Mouse (Mus musculus): ENCODE measurements around the gene Katnal1.

The Katnal1 gene

DNA sequence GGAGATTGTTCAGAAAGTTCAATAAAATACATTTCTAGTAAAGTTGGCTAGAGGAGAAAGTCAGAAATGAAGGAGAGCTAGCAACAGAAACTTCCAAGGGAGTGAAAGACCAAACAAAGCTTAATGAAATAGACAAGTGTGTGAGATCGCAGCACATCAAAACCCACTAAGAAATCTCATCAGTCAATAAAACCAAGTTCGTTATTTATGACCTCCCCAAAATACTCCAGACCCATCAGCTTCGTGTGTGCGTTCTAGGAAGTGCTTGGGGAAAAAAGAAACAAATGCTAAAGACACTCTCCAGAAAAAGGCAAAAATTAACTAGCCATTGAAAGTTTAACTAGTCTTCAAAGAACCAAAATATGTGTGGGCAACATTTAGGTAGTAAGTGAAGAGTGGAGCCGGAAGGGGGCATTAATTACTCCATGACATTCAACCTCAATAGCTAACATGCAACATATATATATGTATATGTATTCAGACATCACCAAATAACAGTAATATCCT is 1.4 kb downstream of the Katnal1 start:
- no peak for DNase-seq (ENCODE audit: low spot score)

DNA sequence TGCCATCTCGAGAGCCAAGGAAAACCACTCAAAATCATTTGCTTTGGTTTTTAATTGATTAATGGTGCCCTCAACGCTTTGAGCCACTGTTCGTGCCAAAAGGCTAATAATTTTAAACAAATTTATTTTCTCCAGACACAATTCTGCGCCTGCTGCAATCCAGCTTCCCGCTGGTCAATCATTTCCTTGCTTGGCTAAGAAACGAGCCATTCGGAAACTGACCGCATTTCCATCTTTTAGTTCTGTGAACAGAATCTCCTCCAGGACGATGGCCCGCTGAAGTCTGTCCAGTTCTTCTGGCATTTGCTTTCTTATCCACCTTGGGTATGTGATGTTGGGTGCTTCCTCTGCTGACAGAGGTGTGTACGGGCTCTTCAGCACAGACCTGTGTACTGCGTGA is 4.5 kb downstream of the Katnal1 start:
- DNase-seq (ENCODE audit: low spot score) = no peak

DNA sequence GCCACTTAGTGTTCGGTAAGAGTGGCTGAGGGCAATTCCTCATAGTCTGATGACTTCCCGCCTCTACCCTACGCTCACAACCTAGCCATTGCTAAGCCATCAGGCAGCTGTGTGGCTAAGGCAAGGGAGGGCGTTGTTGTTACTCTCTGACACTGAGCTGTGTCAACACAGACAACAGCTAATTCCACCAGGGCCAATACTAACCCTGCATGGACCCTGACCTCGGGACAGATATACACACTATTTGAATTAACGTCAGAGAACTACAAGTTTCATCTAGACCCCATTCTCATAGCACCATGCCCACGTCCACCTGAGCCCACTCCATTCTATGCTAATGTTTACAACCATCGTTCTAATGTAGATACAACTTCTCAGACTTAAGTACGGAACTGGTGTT is 5.1 kb downstream of the Katnal1 start:
- DNase-seq (ENCODE audit: low spot score) = peak; percentile 58

DNA sequence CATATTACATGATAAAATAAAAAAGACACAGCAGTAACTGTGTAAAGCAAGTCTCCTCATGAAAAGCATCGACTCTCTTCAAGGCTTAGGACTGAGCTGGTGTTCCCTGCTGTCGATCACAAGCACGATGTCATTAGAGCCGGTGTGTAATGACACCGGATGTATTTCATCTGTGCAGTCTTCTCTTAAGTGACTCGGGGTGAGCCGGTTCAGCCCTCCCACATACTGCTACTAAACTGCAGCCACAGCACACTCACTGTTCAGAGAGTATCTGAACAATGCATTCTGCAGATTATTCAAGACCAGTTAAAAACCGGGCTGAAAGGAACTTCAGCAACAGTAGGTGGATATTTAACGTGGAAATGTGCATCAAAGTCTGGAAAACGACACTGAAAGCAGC is 5.7 kb downstream of the Katnal1 start:
- no peak for DNase-seq (ENCODE audit: low spot score)

DNA sequence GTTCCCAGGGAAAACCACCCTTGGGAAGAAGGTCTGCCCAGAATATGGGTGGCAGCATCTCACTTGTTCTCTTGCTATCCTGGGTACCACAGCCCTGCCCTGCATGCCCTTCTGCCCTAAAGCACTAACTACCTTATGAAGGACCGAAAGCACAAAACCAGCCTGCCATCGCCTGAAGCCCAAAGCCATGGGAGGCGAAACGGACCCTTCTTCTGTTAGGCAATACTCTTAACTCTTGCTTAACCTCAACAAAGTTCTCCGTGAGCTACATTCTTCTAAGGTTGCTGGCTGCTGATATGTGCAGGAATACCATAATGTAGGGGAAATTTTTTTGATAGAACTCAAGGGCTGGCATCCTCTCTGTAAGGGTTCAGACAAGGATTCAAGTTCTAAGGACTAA is 6.3 kb downstream of the Katnal1 start:
- DNase-seq (ENCODE audit: low spot score) = no peak

DNA sequence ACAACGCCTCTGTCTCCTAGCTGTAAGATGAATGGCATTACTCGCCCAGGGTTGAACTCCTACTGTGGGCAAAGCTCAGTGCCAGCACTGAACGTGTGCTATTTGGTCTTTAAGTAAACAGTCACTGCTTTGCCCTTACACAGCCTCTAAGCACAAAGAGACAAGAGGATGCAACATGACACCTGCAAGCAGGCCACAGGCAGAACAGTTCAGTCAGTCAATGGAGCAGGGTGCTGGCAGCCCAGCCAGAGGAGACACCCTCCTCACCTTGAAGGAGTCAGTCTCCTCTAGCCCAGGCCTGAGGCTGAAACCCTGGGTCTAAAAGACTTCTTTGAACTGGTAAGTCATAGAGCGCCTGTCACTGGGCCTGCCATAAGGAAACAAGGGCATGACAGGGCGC is 11.1 kb downstream of the Katnal1 start:
- no peak for DNase-seq (ENCODE audit: low spot score)

DNA sequence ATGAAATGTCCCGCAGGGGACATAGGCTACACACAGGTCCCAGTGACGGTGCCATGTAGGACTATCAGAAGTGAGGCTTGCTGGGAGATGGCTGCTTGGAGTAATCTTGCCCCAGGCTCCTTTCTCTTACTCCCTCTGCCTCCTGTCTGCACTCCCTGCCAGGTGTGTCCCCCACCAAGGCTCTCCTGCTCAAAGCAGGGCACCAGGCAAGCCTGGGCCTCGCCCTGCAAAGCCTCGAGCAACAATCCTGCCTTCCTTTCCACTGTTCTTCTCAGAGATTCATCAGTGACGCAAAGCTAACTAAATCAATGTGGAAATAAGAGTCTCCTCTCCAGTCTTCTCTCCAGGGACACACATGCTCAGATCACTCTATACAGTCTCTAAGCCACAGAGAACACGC is 12.3 kb downstream of the Katnal1 start:
- DNase-seq (ENCODE audit: low spot score) = no peak

DNA sequence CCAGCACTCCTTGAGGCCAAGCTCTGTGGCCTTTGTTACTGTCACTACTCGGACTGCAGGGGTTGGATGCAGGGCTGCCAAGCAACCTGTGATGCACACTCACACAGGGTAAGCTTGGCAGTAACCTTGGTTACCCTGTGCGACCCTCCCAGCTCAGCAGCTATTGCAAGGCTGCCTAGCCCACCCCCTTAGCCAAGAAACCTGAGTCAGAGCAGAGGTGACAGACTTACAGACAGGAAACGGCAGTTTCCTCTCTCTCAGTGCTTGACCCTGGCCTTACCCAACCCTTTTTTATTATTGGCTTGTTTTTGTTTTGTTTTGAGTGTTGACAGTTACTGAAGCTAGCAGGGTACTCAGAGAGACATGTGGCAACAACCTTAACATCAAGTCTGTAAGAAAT is 16.9 kb downstream of the Katnal1 start:
- DNase-seq (ENCODE audit: low spot score) = no peak

DNA sequence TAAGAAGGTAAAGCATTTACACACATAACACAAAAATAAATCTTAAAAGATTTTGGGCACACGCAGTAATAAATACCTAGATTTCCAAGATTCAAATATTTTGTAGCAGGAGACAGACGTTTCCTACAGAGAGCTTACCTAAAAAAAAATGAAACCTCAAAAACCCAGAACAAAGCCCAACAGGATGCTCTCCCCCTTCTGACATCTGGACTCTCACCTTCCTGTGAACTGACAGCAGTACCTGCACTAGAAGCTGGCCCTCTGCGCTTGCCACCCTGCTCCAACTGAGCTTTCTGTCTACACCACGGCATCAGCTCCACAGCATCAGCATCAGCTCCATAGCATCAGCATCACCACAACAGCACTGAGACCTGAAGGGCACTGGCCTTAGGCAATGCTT is 19.1 kb downstream of the Katnal1 start:
- DNase-seq (ENCODE audit: low spot score) = no peak

DNA sequence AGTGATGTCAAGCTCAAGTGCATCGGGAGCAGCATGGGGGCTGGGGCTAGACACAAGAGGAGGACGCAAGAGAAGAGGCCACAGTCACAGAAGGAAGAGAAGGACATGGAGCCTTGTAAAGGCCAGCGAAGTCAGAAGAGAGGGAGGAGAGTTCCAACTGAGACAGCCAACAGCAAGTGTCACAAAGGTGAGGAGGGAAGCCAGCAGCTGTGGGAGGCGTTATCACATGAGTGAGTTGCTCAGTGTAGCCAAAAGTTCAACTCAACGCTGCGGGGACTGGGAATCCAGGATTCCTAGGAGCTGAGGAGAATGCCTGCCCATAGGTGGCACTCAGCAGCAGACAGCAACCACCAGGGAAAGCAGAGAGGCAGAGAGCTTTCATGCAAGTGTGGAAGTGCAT is 19.7 kb downstream of the Katnal1 start:
- peak; percentile 43 for DNase-seq (ENCODE audit: low spot score)

DNA sequence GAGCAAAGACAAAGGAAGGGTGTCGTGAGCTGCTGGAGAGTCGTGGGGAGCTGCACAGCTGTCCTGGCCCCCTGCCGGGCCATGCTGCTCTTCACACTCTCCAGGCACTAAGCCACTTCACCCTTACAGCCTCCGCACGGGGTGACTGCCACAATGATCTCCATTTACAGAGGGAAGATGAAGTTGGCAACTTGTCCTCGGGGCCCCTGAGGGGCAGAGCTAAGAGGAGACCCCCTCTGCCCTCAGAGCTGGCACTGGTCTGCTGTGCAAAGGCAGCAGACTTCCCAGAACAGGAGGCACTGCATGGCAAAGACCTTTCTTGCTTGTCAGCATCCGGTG is 20.1 kb downstream of the Katnal1 start:
- no peak for DNase-seq (ENCODE audit: low spot score)

DNA sequence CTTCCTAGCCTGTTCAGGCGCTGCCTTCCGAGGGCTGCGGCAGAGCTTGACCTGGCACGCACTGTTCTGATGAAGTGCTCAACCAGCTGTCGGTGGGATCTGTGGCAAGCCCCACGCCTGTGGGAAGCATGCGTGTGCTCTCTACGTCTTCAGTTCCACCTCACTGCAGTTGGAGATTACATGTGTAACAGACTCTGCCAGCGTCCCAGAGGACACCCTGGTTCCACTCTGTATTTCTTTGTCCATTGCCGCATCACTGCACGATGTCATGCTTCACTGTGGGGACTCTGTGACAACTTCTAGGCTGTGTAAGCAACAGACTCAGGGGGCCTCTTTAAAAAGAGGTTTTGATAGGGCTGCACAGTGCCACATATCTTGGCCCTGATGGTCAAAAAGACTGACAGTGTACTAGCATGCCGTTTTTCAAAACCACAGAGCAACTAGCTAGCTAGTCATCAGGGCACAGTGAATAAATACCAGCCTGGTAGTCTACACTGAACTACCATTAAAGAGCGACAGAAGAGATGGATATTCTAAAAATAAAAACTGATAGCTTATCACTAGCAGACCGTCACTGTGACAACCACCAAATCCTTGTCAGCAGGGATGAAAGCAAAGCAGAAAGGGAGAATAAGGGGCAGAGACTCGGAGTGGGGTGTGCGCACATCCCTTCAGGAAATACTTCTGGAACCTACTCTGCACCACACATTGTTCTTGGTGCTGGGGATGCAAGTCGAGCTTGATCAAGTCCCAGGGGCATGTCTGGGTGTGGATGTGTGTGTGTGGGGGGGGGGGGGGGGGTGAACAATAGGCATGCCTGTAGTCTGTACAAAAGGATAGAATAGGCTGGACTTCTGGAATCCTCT is 20.7 kb downstream of the Katnal1 start:
- no peak for DNase-seq (ENCODE audit: low spot score)

DNA sequence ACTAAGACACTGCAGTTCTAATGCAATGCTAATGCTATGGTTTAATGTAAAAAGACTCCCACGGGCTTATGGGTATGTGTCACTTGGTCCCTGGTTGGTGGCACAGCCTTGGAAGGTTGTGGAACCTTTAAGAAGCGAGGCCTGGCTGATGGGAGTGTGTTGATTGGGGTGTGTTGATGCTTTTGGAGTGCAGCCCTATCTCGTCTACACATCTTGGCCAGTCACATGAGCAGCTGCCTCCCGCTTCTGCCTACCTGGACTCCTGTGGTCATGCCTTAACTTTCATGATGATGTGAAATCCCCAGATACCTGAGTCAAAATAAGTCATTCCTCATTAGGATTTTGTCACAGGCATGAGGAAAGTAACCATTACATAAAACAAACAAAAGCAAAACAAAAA is 22.8 kb downstream of the Katnal1 start:
- no peak for DNase-seq (ENCODE audit: low spot score)

DNA sequence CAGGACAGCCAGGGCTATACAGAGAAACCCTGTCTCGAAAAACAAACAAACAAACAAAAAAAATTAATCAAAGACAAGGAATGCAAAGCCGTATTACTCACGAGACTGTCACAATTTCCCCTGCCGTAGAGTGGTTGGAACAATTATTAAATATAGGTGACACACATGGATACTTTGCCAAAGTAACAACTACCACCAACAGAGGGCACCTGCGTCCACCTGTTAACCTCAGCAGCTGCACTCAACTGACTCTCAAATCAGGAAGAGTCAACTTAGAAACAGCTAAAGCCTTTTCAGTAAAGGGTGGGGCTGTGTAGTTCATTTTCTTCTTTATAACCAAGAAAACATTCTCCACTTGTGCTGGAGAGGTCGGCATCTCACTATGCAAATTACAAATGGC is 24.3 kb downstream of the Katnal1 start:
- DNase-seq (ENCODE audit: low spot score) = peak; percentile 34

DNA sequence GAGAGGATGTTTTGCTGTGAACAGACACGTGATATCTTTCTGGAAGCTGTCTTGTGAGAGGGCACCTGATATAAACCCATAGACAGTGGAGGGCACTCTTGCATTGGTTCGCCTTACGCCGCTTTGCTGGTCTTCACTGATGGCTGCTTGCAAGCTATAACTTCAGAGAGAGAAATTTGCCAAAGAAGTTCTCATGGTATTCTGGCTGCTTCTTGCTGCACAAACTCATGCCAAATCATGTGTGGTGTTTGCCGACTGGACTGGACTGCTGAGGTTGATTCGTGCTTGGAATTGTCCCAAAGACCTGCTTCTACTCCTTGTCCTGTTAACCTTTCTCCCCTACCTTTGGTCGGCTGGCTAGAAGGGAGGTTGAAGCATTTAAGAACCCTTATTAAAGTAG is 29.8 kb downstream of the Katnal1 start:
- no peak for DNase-seq (ENCODE audit: low spot score)

DNA sequence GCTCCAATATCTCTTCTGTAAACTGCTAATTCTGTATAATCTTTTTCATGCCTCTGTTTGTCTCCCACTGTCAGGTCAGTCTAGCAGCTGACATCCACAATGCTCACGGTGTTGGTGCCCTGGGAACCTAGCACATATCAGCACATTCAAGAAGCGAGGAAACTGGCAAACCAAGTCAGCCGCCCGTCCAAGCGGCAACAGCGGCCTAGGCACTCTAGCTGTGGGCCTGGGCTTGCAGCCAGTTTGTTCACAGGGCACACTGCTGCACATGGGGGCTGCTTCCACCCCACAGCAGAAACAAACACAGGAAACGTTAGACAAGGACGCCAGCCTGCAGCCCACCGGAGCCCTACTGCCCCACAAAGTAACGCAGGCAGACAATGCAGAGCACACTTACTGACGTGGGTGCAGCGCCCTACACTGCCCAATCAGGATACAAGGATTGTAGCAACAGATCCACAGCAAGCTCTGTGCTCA is 31.1 kb downstream of the Katnal1 start:
- DNase-seq (ENCODE audit: low spot score) = no peak

DNA sequence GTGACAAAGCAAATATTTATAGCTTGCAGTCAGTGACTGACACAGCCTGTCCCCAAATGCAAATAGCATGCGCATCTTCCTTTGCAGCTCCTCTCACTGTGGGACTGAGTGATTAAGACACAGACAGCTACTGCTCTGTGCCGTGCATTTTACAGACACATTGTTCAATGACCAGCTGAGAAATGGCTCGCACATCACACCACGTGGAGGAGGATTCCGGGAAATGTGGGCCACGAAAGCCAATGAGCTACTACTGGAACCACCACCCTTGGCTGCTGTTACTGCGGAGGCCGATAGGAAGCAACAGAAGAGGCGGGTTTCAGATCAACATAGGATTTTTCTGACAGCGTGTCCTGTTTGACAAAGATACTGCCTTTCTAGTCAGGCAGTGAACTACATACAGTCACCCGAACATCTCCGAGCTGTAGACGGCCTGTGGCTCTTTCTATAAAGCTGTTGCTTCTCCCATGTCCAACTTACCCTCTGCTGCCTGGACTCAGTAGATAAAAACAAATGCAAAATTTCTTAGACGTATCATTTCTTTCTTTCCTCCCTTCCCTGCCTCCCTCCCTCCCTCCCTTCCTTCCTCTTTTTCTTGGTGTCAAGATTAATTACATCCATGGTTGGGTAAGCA is 31.9 kb downstream of the Katnal1 start:
- DNase-seq (ENCODE audit: low spot score) = no peak

DNA sequence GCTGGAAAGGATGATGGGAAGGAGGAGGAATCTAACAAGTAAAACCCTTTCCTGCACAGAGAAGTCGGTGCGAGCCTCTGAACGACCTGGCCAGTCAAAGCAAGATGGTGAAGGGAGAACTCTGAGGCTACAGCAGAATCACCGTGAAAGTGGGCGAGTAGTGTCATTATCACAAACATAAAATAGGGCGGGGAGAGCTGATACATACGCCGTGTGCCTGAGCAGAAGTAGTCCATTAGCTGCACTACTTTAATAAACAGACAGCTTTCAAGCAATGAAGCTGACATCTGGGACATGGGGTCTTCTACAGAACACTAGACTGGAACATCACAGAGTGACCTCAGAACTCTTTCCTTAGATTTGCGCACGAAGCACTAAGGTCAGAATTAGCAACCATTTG is 32.6 kb downstream of the Katnal1 start:
- no peak for DNase-seq (ENCODE audit: low spot score)

DNA sequence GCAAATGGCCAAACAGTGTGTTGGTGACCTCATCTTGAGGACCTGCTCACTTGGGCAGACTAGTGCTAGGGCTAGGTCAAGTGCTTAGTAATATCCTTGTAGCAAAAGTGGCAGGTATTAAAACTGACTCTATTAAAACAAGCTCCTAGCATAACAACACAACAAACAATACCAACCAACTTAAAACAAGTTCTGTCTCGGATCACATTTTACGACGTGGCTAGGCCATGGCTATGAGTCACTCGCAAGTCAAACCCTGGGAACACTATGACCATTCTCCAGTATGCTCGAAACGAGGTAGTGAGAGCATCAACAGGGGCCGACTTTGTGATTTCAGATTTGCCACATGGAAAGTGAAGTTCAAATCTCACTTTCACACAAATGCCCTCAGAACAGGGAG is 33.3 kb downstream of the Katnal1 start:
- no peak for DNase-seq (ENCODE audit: low spot score)

DNA sequence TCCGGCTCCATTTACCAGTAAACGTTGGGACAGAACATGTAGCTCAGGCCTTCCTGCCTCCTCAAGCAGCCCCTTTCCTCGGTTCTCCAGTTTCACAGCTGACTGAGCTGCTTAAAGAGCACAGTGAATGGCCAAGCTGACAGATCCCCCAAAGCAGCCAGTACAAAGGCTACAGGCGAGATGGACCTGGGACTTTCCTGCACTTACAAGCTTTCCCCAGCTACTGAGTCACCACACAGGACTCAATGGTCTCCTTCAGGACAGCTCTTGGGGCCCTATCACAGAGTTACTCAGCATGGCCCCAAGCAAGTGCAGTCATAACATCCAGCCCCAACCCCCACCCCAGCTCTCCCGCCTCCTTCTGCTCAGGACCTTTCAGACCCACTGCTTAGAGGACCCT is 34.1 kb downstream of the Katnal1 start:
- no peak for DNase-seq (ENCODE audit: low spot score)

DNA sequence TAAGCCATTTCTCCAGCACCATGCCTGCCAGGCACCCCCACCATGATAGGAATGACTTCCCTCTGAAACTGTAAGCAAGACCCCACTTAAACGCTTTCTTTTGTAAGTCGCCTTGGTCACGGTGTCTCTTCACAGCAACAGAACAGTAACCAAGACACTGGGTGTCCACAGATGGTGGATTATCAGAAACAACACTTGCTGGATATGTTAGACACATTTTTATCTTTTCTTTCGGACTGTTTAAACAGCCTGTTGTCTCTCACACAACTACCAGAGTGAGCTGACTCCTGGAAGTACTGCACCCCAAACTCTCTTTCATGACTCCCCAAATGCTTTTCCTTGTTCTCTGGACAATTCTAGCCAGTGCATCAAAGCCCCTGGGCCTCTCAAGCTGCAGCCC is 38.9 kb downstream of the Katnal1 start:
- no peak for DNase-seq (ENCODE audit: low spot score)

DNA sequence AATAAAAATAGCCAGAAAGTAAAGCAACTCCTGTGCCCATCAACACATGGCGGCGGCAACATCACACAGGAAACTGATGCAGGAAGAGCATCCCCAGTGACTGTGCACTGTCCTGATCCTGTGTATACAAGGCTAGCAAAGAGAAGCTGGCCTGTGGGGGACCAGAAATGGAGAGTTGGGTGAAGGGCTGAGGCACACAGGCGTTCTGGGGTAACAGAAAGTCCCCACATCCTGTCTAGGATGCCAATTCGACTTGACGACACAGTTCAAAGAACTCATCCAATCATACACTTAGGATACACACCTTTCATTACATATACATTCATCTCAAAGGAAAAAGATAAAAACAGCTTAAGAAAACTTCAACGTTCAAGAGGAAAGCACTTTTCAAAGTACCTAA is 41.1 kb downstream of the Katnal1 start:
- DNase-seq (ENCODE audit: low spot score) = no peak

DNA sequence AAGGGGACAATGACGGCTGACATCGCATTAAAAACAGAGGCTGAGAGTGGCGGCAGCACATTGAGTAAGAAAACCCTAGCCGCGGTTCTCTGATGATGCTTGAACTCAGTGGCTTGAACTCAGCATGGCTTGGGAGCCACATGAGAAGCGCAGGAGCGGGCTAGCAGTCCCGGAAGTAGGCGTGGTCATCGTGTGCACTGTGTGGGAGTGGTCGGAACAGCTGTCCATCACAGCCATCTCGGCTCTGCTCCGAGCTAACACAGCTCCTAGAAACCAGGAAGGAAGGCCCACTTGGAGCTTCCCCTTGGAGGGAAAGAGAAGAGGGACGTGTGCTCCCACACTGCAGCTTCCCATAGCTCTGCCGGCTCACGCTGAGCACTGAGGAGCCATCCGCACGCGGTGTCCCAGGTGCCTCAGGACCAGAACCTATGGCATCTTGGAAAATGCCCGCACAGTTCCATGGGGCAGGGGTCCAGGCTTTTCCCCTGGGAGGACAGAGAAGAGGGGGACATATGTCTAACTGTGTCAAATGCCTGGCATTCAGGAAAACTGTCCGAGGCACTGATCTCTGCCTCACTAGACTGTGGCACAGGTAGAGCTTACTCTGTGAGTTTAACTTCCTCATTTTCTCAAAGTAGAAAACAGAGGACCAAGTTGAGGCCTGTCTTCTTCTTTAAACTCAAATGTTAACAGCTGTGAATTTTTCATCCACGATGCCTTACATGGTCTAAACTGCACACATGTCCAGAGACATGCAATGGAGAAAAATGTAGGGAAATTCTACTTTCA is 43.1 kb downstream of the Katnal1 start:
- DNase-seq (ENCODE audit: low spot score) = peak; percentile 80
